Mouse (Mus musculus) heart, postnatal 36 days (tissue): Measurements from ENCODE around the gene Ncoa3. TPM values are rescaled to one million over a fixed set of nuclear protein-coding genes. Genes with fewer than 3 reads are reported as not detected.

Experiments used
- DNase-seq, 2 experiments: peaks; one replicate each; pipeline ENCODE4 v3.0.0; 2021 to 2022
- intact Hi-C: fragments of 180-260 bp; cut with DNase I; formaldehyde crosslinking; loops from one replicate; pipeline ENCODE4 v1.15.1; 2025
- total RNA-seq, 2 experiments: library from RNA; stranded (reverse); gene quantifications; 2 replicates each; pipeline ENCODE4 v1.2.3; 2021

Ncoa3 gene
- total RNA-seq, 2 experiments from 2014 or later = 23.0 to 27.1 TPM

- intact Hi-C loops = no loop called here
- DNase-seq = no peak
Observed at GRCm38 (mm10) chr2:165969391-165969790, 23.0 kb upstream of the Ncoa3 start.

GRCm38 (mm10) chr2:165969961-165970360 is 22.5 kb upstream of the Ncoa3 start:
- intact Hi-C loops = no loop called here
- DNase-seq = no peak

- intact Hi-C loops = no loop called here
Observed at GRCm38 (mm10) chr2:165970767-165971166, 21.7 kb upstream of the Ncoa3 start.

GRCm38 (mm10) chr2:165974383-165974782 is 18.1 kb upstream of the Ncoa3 start:
- DNase-seq = no peak
- intact Hi-C loops = no loop called here

More at GRCm38 (mm10) chr2:165970767-165971166, 21.7 kb upstream of the Ncoa3 start:
- DNase-seq = no peak

- DNase-seq = no peak
- intact Hi-C loops = no loop called here
Observed at GRCm38 (mm10) chr2:165976186-165976585, 16.2 kb upstream of the Ncoa3 start.

- no peak for DNase-seq
- intact Hi-C loops = no loop called here
Observed at GRCm38 (mm10) chr2:165976874-165977273, 15.6 kb upstream of the Ncoa3 start.

- no peak for DNase-seq
- intact Hi-C loops = no loop called here
Observed at GRCm38 (mm10) chr2:165978119-165978518, 14.3 kb upstream of the Ncoa3 start.

GRCm38 (mm10) chr2:165981248-165981977 is 11.0 kb upstream of the Ncoa3 start:
- intact Hi-C loops = no loop called here

GRCm38 (mm10) chr2:165982512-165983389 is 9.7 kb upstream of the Ncoa3 start:
- DNase-seq = peak; percentile 77 to 78
- intact Hi-C loops = loop anchor here (2.0 kb wide), 1 partner anchor 62 kb away; no protein-coding TSS in a partner anchor

More at GRCm38 (mm10) chr2:165981248-165981977, 11.0 kb upstream of the Ncoa3 start:
- no peak for DNase-seq

- intact Hi-C loops = no loop called here
Observed at GRCm38 (mm10) chr2:165984318-165984717, 8.1 kb upstream of the Ncoa3 start.

GRCm38 (mm10) chr2:165984891-165985290 is 7.5 kb upstream of the Ncoa3 start:
- DNase-seq = no peak
- intact Hi-C loops = loop anchor here (5.0 kb wide), 1 partner anchor 48 kb away; no protein-coding TSS in a partner anchor

More at GRCm38 (mm10) chr2:165984318-165984717, 8.1 kb upstream of the Ncoa3 start:
- DNase-seq = no peak

GRCm38 (mm10) chr2:165985581-165985980 is 6.9 kb upstream of the Ncoa3 start:
- intact Hi-C loops = loop anchor here (5.0 kb wide), 1 partner anchor 48 kb away; no protein-coding TSS in a partner anchor
- DNase-seq = no peak

GRCm38 (mm10) chr2:165986921-165987453 is 5.4 kb upstream of the Ncoa3 start:
- peak; percentile 73 to 82 for DNase-seq
- intact Hi-C loops = loop anchor here (5.0 kb wide), 1 partner anchor 50 kb away; no protein-coding TSS in a partner anchor

- DNase-seq = peak in 1 of 2 experiments; percentile 51
- intact Hi-C loops = loop anchor here (2.0 to 5.0 kb wide), 2 partner anchors 37 to 794 kb away; no protein-coding TSS in a partner anchor
Observed at GRCm38 (mm10) chr2:165993173-165993900, 901 bp downstream of the Ncoa3 start.

GRCm38 (mm10) chr2:165994341-165994740 is 1.9 kb downstream of the Ncoa3 start:
- intact Hi-C loops = loop anchor here (5.0 kb wide), 1 partner anchor 793 kb away; no protein-coding TSS in a partner anchor
- no peak for DNase-seq

- intact Hi-C loops = no loop called here
- DNase-seq = no peak
Observed at GRCm38 (mm10) chr2:165995711-165996110, 3.3 kb downstream of the Ncoa3 start.

GRCm38 (mm10) chr2:165996130-165996529 is 3.7 kb downstream of the Ncoa3 start:
- intact Hi-C loops = no loop called here
- DNase-seq = no peak

- intact Hi-C loops = no loop called here
- no peak for DNase-seq
Observed at GRCm38 (mm10) chr2:165997256-165997967, 5.0 kb downstream of the Ncoa3 start.

GRCm38 (mm10) chr2:165998969-165999368 is 6.5 kb downstream of the Ncoa3 start:
- intact Hi-C loops = no loop called here
- no peak for DNase-seq
